Mouse (Mus musculus) adrenal gland (tissue): ENCODE data around the gene Nacc2.

Source experiments
- intact Hi-C: fragments of 180-260 bp; cut with DNase I; formaldehyde crosslinking; loops from one replicate; pipeline ENCODE4 v1.15.1; 2025

Nacc2 gene

DNA sequence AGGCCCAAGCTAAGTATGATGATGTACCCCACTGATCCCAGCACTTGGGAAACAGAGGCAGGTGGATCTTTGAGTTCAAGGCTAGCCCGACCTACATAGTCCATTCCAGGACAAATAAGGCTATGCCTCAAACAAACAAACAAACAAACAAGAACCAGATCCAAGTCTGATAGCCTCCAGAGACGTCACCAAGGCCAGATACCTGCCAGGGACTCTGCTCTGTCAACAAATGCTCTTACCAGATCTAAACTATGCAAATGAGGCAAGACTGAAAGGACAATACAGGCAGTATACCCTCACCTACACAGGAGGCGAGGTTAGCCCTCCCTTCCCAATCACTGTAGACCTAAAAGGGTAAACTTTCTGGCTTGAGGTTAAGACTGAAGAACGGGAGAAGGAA lies 22.7 kb downstream of the Nacc2 start:
- intact Hi-C loops = no loop called here

DNA sequence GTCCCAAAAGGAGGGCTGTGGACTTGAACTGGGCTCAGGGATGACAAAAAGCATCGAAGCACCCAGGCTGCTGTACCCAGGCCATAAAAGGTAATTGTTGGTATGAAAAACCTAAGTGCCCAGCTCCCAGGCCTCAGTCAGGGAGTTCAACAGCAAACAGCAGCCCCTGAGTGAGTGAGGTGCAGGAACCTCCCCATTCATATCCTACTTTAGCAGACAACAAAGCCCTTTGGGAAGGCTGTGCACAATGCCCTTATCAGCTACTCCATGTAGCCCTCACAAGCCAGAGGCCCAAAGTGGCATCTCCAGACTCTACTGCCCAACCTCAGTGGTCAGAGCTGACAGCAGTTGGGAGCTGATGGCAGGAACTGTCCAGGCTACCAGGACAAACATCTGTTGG lies 23.2 kb downstream of the Nacc2 start:
- intact Hi-C loops = no loop called here

GRCm38 (mm10) chr2:26099260-26099659 lies 23.8 kb downstream of the Nacc2 start:
- intact Hi-C loops = no loop called here

GRCm38 (mm10) chr2:26093897-26094296 lies 29.1 kb downstream of the Nacc2 start:
- intact Hi-C loops = no loop called here

DNA sequence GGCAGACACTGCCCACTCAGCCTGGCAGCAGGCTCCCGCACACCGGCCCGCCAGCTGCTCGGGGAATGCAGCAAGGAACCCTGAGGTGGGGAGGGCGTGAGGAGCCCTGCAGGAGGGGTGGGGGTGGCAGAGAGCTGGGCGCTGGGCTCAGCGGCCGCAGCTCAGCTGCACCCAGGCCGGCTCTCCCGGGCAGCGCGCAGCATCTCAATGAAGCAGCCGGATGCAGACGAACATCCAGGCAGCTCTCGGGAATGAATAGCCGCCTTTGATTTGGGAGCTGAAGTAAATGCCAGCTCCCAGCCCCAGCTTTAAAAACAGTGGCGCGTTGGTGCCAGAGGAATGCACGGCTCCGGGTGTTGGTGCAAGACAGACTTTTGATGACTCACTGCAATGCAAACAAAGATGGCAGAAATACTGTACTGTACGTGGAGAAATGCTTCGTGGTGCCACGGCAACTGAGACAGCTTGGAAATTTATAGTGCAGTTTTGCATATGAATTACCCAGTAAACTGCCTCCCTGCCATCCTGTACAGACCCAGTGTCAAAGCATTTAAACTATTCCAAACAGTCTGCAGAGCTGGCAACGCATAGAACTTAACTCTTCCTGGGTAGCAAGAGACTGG lies 31.1 kb downstream of the Nacc2 start:
- intact Hi-C loops = no loop called here

GRCm38 (mm10) chr2:26090876-26091770 lies 31.9 kb downstream of the Nacc2 start:
- intact Hi-C loops = no loop called here

DNA sequence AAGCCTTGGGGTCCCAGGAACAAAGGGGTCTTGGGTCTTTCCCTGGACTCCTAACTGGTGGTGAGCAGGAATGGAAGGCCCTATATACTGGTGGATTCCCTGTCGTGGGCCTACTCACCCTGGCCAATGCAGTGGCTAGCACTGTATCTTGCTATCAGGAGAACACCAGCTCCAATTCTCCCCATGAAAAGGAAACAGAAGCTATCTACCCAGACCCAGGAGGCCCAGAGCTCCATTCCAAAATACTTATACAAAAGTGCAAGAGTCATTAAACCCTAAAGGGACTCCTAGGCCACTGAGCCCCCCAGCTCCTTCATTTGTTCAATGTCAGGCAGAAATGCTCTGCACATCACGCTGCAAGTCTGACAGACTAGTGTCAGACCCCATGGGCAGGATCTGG lies 34.0 kb downstream of the Nacc2 start:
- intact Hi-C loops = no loop called here

DNA sequence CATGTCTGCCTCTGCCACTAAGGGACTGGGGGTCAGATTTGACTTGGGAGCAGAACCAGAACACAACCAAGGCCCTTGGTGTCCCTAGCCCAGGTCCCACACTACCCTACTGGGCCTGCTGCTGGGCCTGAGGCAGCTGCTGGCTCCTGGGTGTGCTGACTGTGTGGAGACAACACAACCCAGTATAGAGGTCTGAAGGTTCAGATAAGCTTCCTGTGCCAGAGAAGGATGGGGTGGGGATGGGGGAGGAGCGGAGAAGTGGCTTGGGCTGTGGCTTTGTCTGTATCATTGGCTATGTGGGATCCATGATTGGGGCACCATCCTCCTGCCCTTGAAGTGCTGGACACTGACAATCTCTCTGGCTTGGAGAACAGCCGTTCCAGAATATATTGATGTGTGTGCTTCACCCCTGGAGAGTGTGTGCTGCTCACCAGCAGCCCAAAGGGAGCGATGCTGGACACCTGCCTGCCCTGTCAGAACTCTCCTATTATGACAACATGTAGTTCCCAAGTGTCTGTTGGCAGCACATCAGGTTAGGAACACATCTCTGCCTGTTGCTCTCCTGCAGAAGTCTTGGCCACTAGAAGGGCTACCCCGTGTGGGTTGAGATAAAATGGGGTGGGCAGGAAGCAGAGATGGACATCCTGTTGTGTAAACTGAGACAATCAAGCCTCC lies 36.0 kb downstream of the Nacc2 start:
- intact Hi-C loops = no loop called here

DNA sequence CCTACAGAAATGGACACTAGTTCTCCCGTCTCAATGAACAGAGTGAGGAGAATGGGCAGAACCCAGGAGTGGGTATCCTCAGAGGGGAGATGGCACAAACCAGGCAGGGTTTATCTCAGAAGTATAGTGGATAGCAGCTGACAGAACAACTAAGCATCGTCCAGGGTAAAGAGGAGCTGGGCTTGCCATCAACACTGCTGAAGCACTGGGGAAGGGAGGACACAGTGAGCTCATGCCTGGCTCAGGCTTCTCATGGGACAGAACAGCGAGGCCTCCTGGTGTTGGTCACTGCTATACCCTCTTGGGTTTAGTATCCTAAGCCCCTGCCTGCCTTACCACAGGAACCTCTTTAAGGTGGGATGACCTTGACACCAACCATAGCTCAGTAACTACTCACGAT lies 36.5 kb downstream of the Nacc2 start:
- intact Hi-C loops = no loop called here

- intact Hi-C loops = no loop called here
Measured at GRCm38 (mm10) chr2:26082883-26083282, 40.1 kb downstream of the Nacc2 start.

- intact Hi-C loops = no loop called here
Measured at GRCm38 (mm10) chr2:26080830-26081229, 42.2 kb downstream of the Nacc2 start.

DNA sequence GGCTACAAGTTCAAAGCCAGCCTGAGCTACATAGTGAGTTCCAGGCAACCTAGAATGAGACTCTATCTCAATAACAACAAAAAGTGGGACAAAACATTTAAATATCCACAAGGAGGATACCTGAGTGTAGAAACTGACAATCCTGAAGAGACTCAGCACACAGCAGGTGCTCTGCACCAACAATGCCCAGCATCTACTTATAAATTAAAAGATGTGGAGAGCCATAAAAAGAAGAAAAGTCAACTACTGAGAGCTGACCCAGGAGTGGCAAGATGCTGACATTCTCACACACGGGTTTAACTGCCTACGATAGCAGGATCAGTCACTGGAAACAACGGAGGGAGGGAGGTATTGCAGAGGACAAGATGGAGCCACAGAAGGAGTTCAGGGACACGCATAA lies 43.6 kb downstream of the Nacc2 start:
- intact Hi-C loops = no loop called here

- intact Hi-C loops = no loop called here
Measured at GRCm38 (mm10) chr2:26077068-26077467, 46.0 kb downstream of the Nacc2 start.

DNA sequence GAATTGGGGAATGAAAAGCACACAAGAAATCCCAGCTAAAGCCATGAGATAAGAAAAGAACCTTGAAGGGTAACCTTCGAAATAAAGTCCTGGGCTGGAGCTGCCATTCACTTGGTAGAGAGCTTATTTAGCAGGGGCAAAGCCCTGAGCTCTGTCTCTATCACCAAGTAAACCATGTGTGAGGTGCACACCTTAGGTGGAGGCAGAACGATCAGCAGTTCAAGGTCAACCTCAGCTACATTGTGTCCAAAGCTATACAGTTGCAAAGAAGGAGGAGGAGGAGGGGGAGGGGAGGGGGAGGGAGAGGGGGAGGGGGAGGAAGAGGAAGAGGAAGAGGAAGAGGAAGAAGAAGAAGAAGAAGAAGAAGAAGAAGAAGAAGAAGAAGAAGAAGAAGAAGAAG lies 46.9 kb downstream of the Nacc2 start:
- intact Hi-C loops = no loop called here

DNA sequence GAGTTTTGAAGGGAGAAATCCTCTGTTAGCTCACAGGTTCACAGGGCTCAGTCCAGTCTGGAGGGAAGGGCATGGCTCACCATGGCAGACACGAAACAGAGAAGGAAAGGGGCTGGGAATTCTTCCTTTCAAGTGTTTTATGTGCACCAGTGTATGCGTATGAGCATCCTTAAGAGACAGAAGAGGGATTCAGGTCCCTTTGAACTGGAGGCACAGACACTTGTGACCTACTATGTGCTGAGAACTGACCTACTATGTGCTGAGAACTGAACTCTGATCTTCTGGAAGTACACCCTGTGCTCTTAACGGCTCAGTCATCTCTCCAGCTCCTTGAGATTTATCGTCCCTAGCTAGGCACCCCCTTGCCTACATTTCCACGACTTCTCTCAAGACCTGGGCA lies 48.5 kb downstream of the Nacc2 start:
- intact Hi-C loops = no loop called here

GRCm38 (mm10) chr2:26068592-26068991 lies 54.4 kb downstream of the Nacc2 start:
- intact Hi-C loops = no loop called here

DNA sequence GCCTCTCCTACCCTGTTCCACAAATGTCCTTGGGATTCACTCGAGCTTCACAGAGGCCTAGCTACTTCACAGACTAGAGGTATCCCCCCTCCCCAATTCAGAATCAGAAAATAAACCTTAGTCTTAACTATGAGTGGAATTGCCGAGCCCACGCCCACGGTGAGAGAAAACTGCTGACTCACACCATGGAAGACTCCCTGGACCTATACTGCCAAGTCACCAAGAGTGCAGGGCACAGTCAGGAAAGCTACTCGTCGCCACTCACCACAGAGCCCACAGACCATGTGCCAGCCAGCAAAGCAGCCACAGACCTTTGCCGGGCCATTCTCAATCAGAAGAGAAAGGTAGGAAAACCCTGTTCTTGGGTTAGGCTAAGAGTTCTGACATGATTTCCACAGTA lies 54.8 kb downstream of the Nacc2 start:
- intact Hi-C loops = no loop called here

DNA sequence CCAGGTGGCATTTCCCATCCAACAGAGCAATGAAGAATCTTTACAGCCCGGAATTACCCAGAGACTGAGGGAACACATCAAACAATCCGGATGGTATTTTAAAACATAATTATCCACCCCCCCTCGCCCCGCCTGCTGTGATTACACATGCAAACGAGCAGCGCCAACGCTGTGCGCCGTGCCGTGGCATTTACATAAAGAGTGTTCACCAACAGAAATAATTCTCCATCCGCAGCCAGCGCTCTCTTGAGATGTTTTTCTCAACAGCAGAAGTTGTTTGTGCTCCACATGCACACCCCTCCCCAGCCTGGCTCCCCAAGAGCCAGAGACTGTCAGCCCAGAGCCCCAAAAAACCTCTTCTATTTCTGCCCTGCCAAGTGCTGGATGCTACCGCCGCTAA lies 56.5 kb downstream of the Nacc2 start:
- intact Hi-C loops = no loop called here

GRCm38 (mm10) chr2:26062742-26063427 lies 60.1 kb downstream of the Nacc2 start:
- intact Hi-C loops = no loop called here

DNA sequence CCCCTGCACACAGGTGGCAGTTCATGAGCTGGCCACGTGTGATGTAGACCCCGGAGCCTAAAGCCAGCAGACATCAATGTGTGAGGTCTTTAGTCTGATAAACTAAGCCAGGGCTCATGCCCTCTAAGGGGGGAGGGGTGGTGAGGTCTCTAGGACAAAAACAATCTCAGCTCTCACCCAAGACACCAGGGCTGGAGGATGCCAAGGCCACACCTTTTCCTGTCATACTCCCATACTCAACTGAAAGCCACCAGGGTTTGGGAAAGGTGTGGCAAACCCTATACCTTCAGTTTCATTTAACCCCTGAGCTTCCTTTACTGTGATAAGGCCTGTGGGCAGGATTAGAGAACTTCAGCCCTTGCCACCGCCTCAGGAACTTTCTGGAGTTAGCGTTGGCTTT lies 60.8 kb downstream of the Nacc2 start:
- intact Hi-C loops = no loop called here

- intact Hi-C loops = no loop called here
Measured at GRCm38 (mm10) chr2:26061018-26061666, 61.9 kb downstream of the Nacc2 start.
